Mouse (Mus musculus) heart, postnatal 25 days (tissue): ENCODE data around the gene Espn. TPM values are rescaled to one million over a fixed set of nuclear protein-coding genes. Genes with fewer than 3 reads are reported as not detected.

Experiments
- DNase-seq: peaks from one replicate; pipeline ENCODE4 v3.0.0; 2022; ENCODE audit warnings: low spot score
- intact Hi-C: fragments of 180-260 bp; cut with DNase I; formaldehyde crosslinking; loops from one replicate; pipeline ENCODE4 v1.15.1; 2025
- total RNA-seq, 2 experiments: library from RNA; stranded (reverse); gene quantifications; 2 replicates each; pipeline ENCODE4 v1.2.3; 2021

Espn gene
- total RNA-seq, 2 experiments from 2014 or later: 1.7 to 2.2 TPM

- DNase-seq: no peak
- intact Hi-C loops: no loop called here
Measured at GRCm38 (mm10) chr4:152083611-152084220, 68.5 kb downstream of the Espn start.

- no peak for DNase-seq
- intact Hi-C loops: no loop called here
Measured at GRCm38 (mm10) chr4:152079931-152080330, 72.2 kb downstream of the Espn start.

- intact Hi-C loops: no loop called here
Measured at GRCm38 (mm10) chr4:152079261-152079660, 72.9 kb downstream of the Espn start.

GRCm38 (mm10) chr4:152078105-152078530 is 74.1 kb downstream of the Espn start:
- no peak for DNase-seq
- intact Hi-C loops: no loop called here

More at GRCm38 (mm10) chr4:152079261-152079660, 72.9 kb downstream of the Espn start:
- DNase-seq: no peak

GRCm38 (mm10) chr4:152077191-152077590 is 75.0 kb downstream of the Espn start:
- intact Hi-C loops: no loop called here

GRCm38 (mm10) chr4:152074548-152074947 is 77.6 kb downstream of the Espn start:
- no peak for DNase-seq
- intact Hi-C loops: no loop called here

More at GRCm38 (mm10) chr4:152077191-152077590, 75.0 kb downstream of the Espn start:
- no peak for DNase-seq

- intact Hi-C loops: no loop called here
- no peak for DNase-seq
Measured at GRCm38 (mm10) chr4:152073715-152074114, 78.5 kb downstream of the Espn start.

- intact Hi-C loops: no loop called here
Measured at GRCm38 (mm10) chr4:152072655-152073054, 79.5 kb downstream of the Espn start.

GRCm38 (mm10) chr4:152072121-152072601 is 80.0 kb downstream of the Espn start, which contains the start of gene Plekhg5:
Plekhg5 (plus strand) TSS chr4:152072498.
- peak; percentile 66 for DNase-seq
- intact Hi-C loops: no loop called here

More at GRCm38 (mm10) chr4:152072655-152073054, 79.5 kb downstream of the Espn start:
- DNase-seq: no peak

GRCm38 (mm10) chr4:152070494-152071396 is 81.4 kb downstream of the Espn start:
- intact Hi-C loops: no loop called here
- no peak for DNase-seq

Other genes starting within 250 kb of the Espn start
- 10 to 100 TPM; 82.3 to 96.4 TPM for gene Dnajc11, start 218.7 kb downstream of the Espn start, total RNA-seq
- gene Thap3, start 163.4 kb downstream of the Espn start, total RNA-seq: 10 to 100 TPM; 11.5 TPM
- 1 to 10 TPM; 5.8 to 6.2 TPM for gene Phf13, start 156.1 kb downstream of the Espn start, total RNA-seq
- gene Klhl21, start 143.6 kb downstream of the Espn start, total RNA-seq: 10 to 100 TPM; 69.8 to 76.2 TPM
- 1 to 10 TPM; 3.5 to 5.0 TPM for gene Zbtb48, start 124.7 kb downstream of the Espn start, total RNA-seq
- gene Tas1r1, start 113.8 kb downstream of the Espn start, total RNA-seq: under 1 TPM in 1 of 2 experiments, not detected in 1; 0.16 TPM
- gene Nol9, start 113.0 kb downstream of the Espn start, total RNA-seq: 1 to 10 TPM; 8.6 to 9.6 TPM
- gene Plekhg5, start 79.9 kb downstream of the Espn start, total RNA-seq: 10 to 100 TPM; 18.7 to 18.9 TPM
- 1 to 10 TPM; 2.9 to 3.0 TPM for gene Tnfrsf25, start 36.4 kb downstream of the Espn start, total RNA-seq
- not detected for gene Hes2, start 6.5 kb upstream of the Espn start, total RNA-seq
- gene Acot7, start 25.8 kb upstream of the Espn start, total RNA-seq: 10 to 100 TPM; 53.4 to 58.8 TPM
- 10 to 100 TPM; 14.3 to 14.9 TPM for gene Gpr153, start 121.9 kb upstream of the Espn start, total RNA-seq
- not detected for gene Hes3, start 139.3 kb upstream of the Espn start, total RNA-seq
- gene Icmt, start 144.9 kb upstream of the Espn start, total RNA-seq: 10 to 100 TPM; 25.2 to 26.7 TPM
- gene Rnf207, start 166.6 kb upstream of the Espn start, total RNA-seq: 10 to 100 TPM; 69.6 to 73.3 TPM
- 100 to 1,000 TPM; 254 TPM for gene Rpl22, start 173.4 kb upstream of the Espn start, total RNA-seq
- under 1 TPM; 0.08 to 0.14 TPM for gene Chd5, start 186.3 kb upstream of the Espn start, total RNA-seq